Mouse (Mus musculus): ENCODE results near the gene Boc.

GRCm38 (mm10) chr16:44523595-44523994, 35.1 kb downstream of the Boc start:
- TF ChIP-seq POLR2A (IDR thresholded peaks at IDR 0.05; ENCODE audit: low read depth, low read length), result no peak
- TF ChIP-seq CTCF (IDR thresholded peaks at IDR 0.05; ENCODE audit: borderline replicate concordance, insufficient read depth, low read length), result no peak
